Comparison of ENCODE assay signal across 23 mouse cellular contexts in genomic region chr10:117482361-117482760, GRCm38 (mm10).
A peak's percentile ranks its signal among the peaks of the same experiment; 100 is the strongest.
DNase-seq lines count a peak whose midpoint lies in the region; ATAC-seq lines count a peak whose summit lies in the region.
"Had no signal": no experiment of that assay in that cellular context is flagged by ENCODE, and none has a peak within 500 bp of the region (broad histone marks: within the 10 kb centered on the region; RNA-seq: fewer than 3 reads in every experiment).

No protein-coding gene starts in this region.

- no peak overlapping the region for H3K4me2 ChIP-seq in midbrain, embryonic 11.5 days
- no peak overlapping the region for H3K4me2 ChIP-seq in midbrain, embryonic 14.5 days (ENCODE audit: low read length)

- H3K36me3 ChIP-seq in midbrain, embryonic 11.5 days (ENCODE audit: control insufficient read depth, insufficient read depth, low read length): no peaks in the 10 kb centered on the region
- no peaks in the 10 kb centered on the region for H3K36me3 ChIP-seq in midbrain, embryonic 14.5 days (ENCODE audit: control insufficient read depth, insufficient read depth, low read length)
- H3K36me3 ChIP-seq in forebrain, embryonic 10.5 days (replicated peaks): no peaks in the 10 kb centered on the region
- H3K36me3 ChIP-seq: G1E had no signal

- DNase-seq in midbrain, embryonic 11.5 days (ENCODE audit: low spot score, missing footprints): peak; percentile 35
- DNase-seq in midbrain, embryonic 14.5 days: no peak
- DNase-seq in 3T3-L1 (ENCODE audit: low read depth, low spot score) (peak; percentile 92), adipocyte (ENCODE audit: low spot score) (peak; percentile 94)
- no peak for DNase-seq in forebrain, embryonic 10.5 days (ENCODE audit: extremely low spot score, low spot score)
- DNase-seq in left cerebral cortex, adult 9 months (ENCODE audit: low spot score in 2 of 2): no peak
- DNase-seq: adrenal gland, adult 2 months; adrenal gland, adult 8-10 months; adrenal gland, postnatal 10 days; adrenal gland, postnatal 14 days; adrenal gland, postnatal 25 days; adrenal gland, postnatal 36 days; B cell, adult 2 months; cerebellum, adult 11 months; cerebellum, adult 11-12 months; cerebellum, adult 18-20 months; cerebellum, adult 2 months; cerebellum, adult 8-10 months had no signal

- WGBS in midbrain, embryonic 11.5 days: 83% methylated on average over 3 of the region's 3 CpGs
- 91% methylated on average over 3 of the region's 3 CpGs for WGBS in midbrain, embryonic 14.5 days
- WGBS in forebrain, embryonic 10.5 days: 91% methylated on average over 3 of the region's 3 CpGs

- H3K27me3 ChIP-seq in midbrain, embryonic 11.5 days (ENCODE audit: control insufficient read depth, insufficient read depth, low read length): peaks cover 13% of the 10 kb centered on the region; the same call in 1 of the 2 replicates
- H3K27me3 ChIP-seq in midbrain, embryonic 14.5 days (ENCODE audit: control insufficient read depth, insufficient read depth, low read length): peaks cover 8% of the 10 kb centered on the region; the same call in 1 of the 2 replicates
- peaks cover 14% of the 10 kb centered on the region for H3K27me3 ChIP-seq in forebrain, embryonic 10.5 days (ENCODE audit: poor library complexity, severe bottlenecking)
- H3K27me3 ChIP-seq: CH12.LX, Patski had no signal

- H3K4me3 ChIP-seq in midbrain, embryonic 11.5 days (ENCODE audit: low read depth, low read length): no peak overlapping the region
- H3K4me3 ChIP-seq in midbrain, embryonic 14.5 days (replicated peaks; ENCODE audit: low read depth, low read length): no peak overlapping the region
- no peak overlapping the region for H3K4me3 ChIP-seq in forebrain, embryonic 10.5 days

- no peak overlapping the region for H3K27ac ChIP-seq in midbrain, embryonic 11.5 days (ENCODE audit: low read depth, low read length)
- no peak overlapping the region for H3K27ac ChIP-seq in midbrain, embryonic 14.5 days (replicated peaks; ENCODE audit: low read depth, low read length)
- no peak overlapping the region for H3K27ac ChIP-seq in forebrain, embryonic 10.5 days

- H3K4me1 ChIP-seq in midbrain, embryonic 11.5 days (ENCODE audit: control insufficient read depth, insufficient read depth, low read length): peaks cover 6% of the 10 kb centered on the region; the same call in 1 of the 2 replicates
- H3K4me1 ChIP-seq in midbrain, embryonic 14.5 days (ENCODE audit: control insufficient read depth, insufficient read depth, low read length): peaks cover 7% of the 10 kb centered on the region; the same call in 1 of the 2 replicates
- H3K4me1 ChIP-seq in forebrain, embryonic 10.5 days: peaks cover 18% of the 10 kb centered on the region

- no peaks in the 10 kb centered on the region for H3K9me3 ChIP-seq in midbrain, embryonic 11.5 days (ENCODE audit: control insufficient read depth, low read length)
- H3K9me3 ChIP-seq in midbrain, embryonic 14.5 days (ENCODE audit: control insufficient read depth, low read length): no peaks in the 10 kb centered on the region
- H3K9me3 ChIP-seq in forebrain, embryonic 10.5 days: no peaks in the 10 kb centered on the region
- H3K9me3 ChIP-seq: G1E had no signal

- ATAC-seq in midbrain, embryonic 11.5 days (ENCODE audit: low FRiP score): no peak
- no peak for ATAC-seq in midbrain, embryonic 14.5 days (ENCODE audit: low FRiP score, low TSS enrichment)
- ATAC-seq: activated CD4-positive, CD25-positive, alpha-beta regulatory T cell, adult 4 months; CD4-positive, CD25-positive, alpha-beta regulatory T cell, adult 4 months; Patski had no signal

- H3K9ac ChIP-seq in midbrain, embryonic 11.5 days (ENCODE audit: low read length): no peak overlapping the region
- H3K9ac ChIP-seq in midbrain, embryonic 14.5 days (replicated peaks; ENCODE audit: low read length): no peak overlapping the region

Comparison
In these comparisons a context has a peak if more than half of its experiments do, and no peak if none do; other contexts are left out.
1. DNase-seq: peak in midbrain, embryonic 11.5 days (single experiment), 3T3-L1 (single experiment) and adipocyte (single experiment); none in midbrain, embryonic 14.5 days (single experiment), forebrain, embryonic 10.5 days (single experiment) and left cerebral cortex, adult 9 months (0 of 2).